ENCODE assay signal across 13 mouse cellular contexts in the genomic region with DNA sequence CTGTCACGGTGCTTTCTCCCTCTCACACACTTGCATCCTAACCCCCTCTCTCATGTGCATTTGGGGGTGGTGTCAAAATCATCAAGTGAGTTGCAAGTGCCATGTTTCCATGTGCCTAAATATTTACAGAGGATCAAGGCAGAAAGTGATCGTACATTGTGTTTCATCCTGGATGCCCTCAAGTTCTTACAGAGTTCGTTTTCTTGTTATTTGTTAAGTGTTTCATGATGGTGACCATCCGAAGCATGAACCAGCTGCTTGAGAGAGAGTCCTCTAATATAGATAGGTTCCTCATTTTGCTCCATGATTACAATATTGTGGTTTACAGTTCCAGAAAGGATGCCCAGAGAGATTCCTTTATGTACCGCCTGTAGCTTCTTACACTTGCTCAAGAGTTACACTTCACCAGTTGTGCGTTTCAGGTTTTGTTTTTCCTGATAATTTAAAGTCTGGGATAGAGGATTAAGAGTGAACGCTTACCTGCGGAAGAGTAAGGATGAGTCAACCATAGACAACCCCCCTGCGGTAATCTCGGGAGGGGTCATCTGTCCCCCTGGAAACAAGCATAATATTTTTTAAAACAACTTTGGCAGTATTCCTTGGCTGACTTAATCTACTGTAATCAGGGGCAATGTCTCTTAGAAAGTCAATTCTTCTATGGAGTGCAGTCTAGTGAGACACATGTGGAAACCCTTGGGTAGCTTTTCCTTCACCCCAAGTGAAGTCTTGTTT. TPM values are rescaled to one million over a fixed set of nuclear protein-coding genes. Genes with fewer than 3 reads are reported as not detected.
DNase-seq lines count a peak whose midpoint lies in the region; ATAC-seq and TF ChIP-seq lines count a peak whose summit lies in the region.
"Had no signal": no experiment of that assay in that cellular context is flagged by ENCODE, and none has a peak within 500 bp of the region (broad histone marks: within the 10 kb centered on the region; RNA-seq: fewer than 3 reads in every experiment).

No protein-coding gene starts in this region.

- 72% methylated on average over 10 of the region's 10 CpGs for WGBS in heart, embryonic 13.5 days
- 34% methylated on average over 10 of the region's 10 CpGs for WGBS in lung, adult 2 months
- WGBS in stomach, embryonic 15.5 days, result 72% methylated on average over 10 of the region's 10 CpGs
- 88% methylated on average over 10 of the region's 10 CpGs for WGBS in neural tube, embryonic 15.5 days

- H3K9ac ChIP-seq in heart, embryonic 13.5 days, result peak overlapping the region; percentile 69; the same call in 1 of the 2 replicates
- no peak overlapping the region for H3K9ac ChIP-seq in stomach, embryonic 15.5 days
- H3K9ac ChIP-seq in neural tube, embryonic 15.5 days (replicated peaks), result no peak overlapping the region

- no peaks in the 10 kb centered on the region for H3K9me3 ChIP-seq in heart, embryonic 13.5 days
- H3K9me3 ChIP-seq in stomach, embryonic 15.5 days, result no peaks in the 10 kb centered on the region
- H3K9me3 ChIP-seq in neural tube, embryonic 15.5 days (replicated peaks), result no peaks in the 10 kb centered on the region
- H3K9me3 ChIP-seq: hindbrain, embryonic 10.5 days had no signal

- intact Hi-C loops in heart, postnatal 25 days (cut with DNase I), result loop anchor here (10.0 kb wide), 1 partner anchor 178 kb away; the partner anchor contains the start of gene Cdca7

- no peak for TF ChIP-seq CTCF in lung, adult 2 months (IDR thresholded peaks at IDR 0.05; ENCODE audit: insufficient read depth, low read length)

- peaks cover 38% of the 10 kb centered on the region for H3K4me1 ChIP-seq in heart, embryonic 13.5 days
- peaks cover 11% of the 10 kb centered on the region for H3K4me1 ChIP-seq in lung, adult 2 months (ENCODE audit: control insufficient read depth, insufficient read depth, low read length)
- H3K4me1 ChIP-seq in stomach, embryonic 15.5 days, result peaks cover 7% of the 10 kb centered on the region; the same call in 1 of the 2 replicates
- no peaks in the 10 kb centered on the region for H3K4me1 ChIP-seq in neural tube, embryonic 15.5 days

- no peaks in the 10 kb centered on the region for H3K27me3 ChIP-seq in heart, embryonic 13.5 days (replicated peaks)
- no peaks in the 10 kb centered on the region for H3K27me3 ChIP-seq in stomach, embryonic 15.5 days (replicated peaks)
- no peaks in the 10 kb centered on the region for H3K27me3 ChIP-seq in neural tube, embryonic 15.5 days (replicated peaks)

- peaks cover 37% of the 10 kb centered on the region for H3K36me3 ChIP-seq in heart, embryonic 13.5 days
- H3K36me3 ChIP-seq in stomach, embryonic 15.5 days, result no peaks in the 10 kb centered on the region
- no peaks in the 10 kb centered on the region for H3K36me3 ChIP-seq in neural tube, embryonic 15.5 days
- H3K36me3 ChIP-seq: hindbrain, embryonic 10.5 days had no signal

- no peak for DNase-seq in heart, postnatal 25 days (ENCODE audit: low spot score)
- DNase-seq in lung, adult 2 months, result no peak
- DNase-seq in lung, postnatal 14 days, result no peak
- no peak for DNase-seq in cerebellum, postnatal 10 days
- DNase-seq: cerebellum, adult 11 months; right cerebral cortex, postnatal 25 days; thymus, postnatal 4 days had no signal

- H3K4me3 ChIP-seq in heart, embryonic 13.5 days, result peak overlapping the region; percentile 18; the same call in 1 of the 2 replicates
- peak overlapping the region; percentile 66 for H3K4me3 ChIP-seq in lung, adult 2 months (replicated peaks; ENCODE audit: extremely low read depth, low read depth, low read length)
- H3K4me3 ChIP-seq in stomach, embryonic 15.5 days (replicated peaks), result no peak overlapping the region
- H3K4me3 ChIP-seq in neural tube, embryonic 15.5 days (replicated peaks), result no peak overlapping the region
- H3K4me3 ChIP-seq: hindbrain, embryonic 10.5 days had no signal

- no peak for ATAC-seq in heart, embryonic 13.5 days (ENCODE audit: extremely low read depth, insufficient number of reproducible peaks, low FRiP score, low TSS enrichment)
- peak; percentile 56 for ATAC-seq in granulocyte monocyte progenitor cell, adult 5-6 weeks (replicated peaks; ENCODE audit: poor library complexity, severe bottlenecking)
- ATAC-seq in stomach, embryonic 15.5 days (ENCODE audit: insufficient read depth, low FRiP score, low read depth), result no peak
- ATAC-seq in neural tube, embryonic 15.5 days (ENCODE audit: low FRiP score), result no peak

- H3K27ac ChIP-seq in heart, embryonic 13.5 days (replicated peaks), result peak overlapping the region; percentile 76
- H3K27ac ChIP-seq in stomach, embryonic 15.5 days, result peak overlapping the region; percentile 46; the same call in 1 of the 2 replicates
- no peak overlapping the region for H3K27ac ChIP-seq in neural tube, embryonic 15.5 days (replicated peaks)
- H3K27ac ChIP-seq: hindbrain, embryonic 10.5 days; macrophage had no signal

- H3K4me2 ChIP-seq in heart, embryonic 13.5 days, result peak overlapping the region; percentile 52
- H3K4me2 ChIP-seq in stomach, embryonic 15.5 days, result peak overlapping the region; percentile 16; the same call in 1 of the 2 replicates
- no peak overlapping the region; the same call in 1 of the 2 replicates for H3K4me2 ChIP-seq in neural tube, embryonic 15.5 days

- no peak for TF ChIP-seq POLR2A in lung, adult 2 months (IDR thresholded peaks at IDR 0.05; ENCODE audit: borderline replicate concordance, extremely low read depth, low read depth, low read length)

RNA-seq across cellular contexts. Expression of gene Map3k20, which starts 11.7 kb away (rescaled TPM):
- polyA plus RNA-seq in heart, embryonic 13.5 days (2015; fragmentation: Nextera tagmentation; extraction: Ambion mirVana), result 43.9 and 44.8 TPM in 2 replicates
- total RNA-seq in heart, postnatal 25 days (2021), result 100 to 1,000 TPM; 271 to 291 TPM
- polyA plus RNA-seq in lung, adult 2 months (2012; rRNA removed), result 20.3 and 35.9 TPM in 2 replicates
- 66.1 and 82.8 TPM in 2 replicates for total RNA-seq in granulocyte monocyte progenitor cell, adult 5-6 weeks (2014; fragmentation: Nextera tagmentation)
- total RNA-seq in granulocyte monocyte progenitor cell, adult 5-6 weeks (2017), result 71.7 and 77.0 TPM in 2 replicates
- 20.0 and 20.7 TPM in 2 replicates for polyA plus RNA-seq in stomach, embryonic 15.5 days (2015; fragmentation: Nextera tagmentation; extraction: Ambion mirVana)
- 3.8 and 5.5 TPM in 2 replicates for polyA plus RNA-seq in neural tube, embryonic 15.5 days (2015; fragmentation: Nextera tagmentation; extraction: Ambion mirVana)

Comparison
In these comparisons a context has a peak if more than half of its experiments do, and no peak if none do; other contexts are left out.
1. H3K4me3 ChIP-seq: peak in heart, embryonic 13.5 days (single experiment) and lung, adult 2 months (single experiment); none in stomach, embryonic 15.5 days (single experiment) and neural tube, embryonic 15.5 days (single experiment).